Mouse (Mus musculus): Measurements from ENCODE around the gene Spry2.

GRCm38 (mm10) chr14:105892941-105893622, 3.5 kb downstream of the Spry2 start:
- no peak for TF ChIP-seq GATA1 (IDR thresholded peaks at IDR 0.05; ENCODE audit: low read length)
- no peak for TF ChIP-seq TAL1 (IDR thresholded peaks at IDR 0.05; ENCODE audit: low read length)

All from erythroblast, embryonic 14.5 days (primary cell).